Mouse (Mus musculus) 3T3-L1 (cell line): Measurements from ENCODE around the gene Ralgps2.

Experiments
- DNase-seq: peaks from one replicate; pipeline ENCODE4 v3.0.0-alpha.2; 2015; ENCODE audit warnings: low read depth, low spot score

Gene Ralgps2

DNA sequence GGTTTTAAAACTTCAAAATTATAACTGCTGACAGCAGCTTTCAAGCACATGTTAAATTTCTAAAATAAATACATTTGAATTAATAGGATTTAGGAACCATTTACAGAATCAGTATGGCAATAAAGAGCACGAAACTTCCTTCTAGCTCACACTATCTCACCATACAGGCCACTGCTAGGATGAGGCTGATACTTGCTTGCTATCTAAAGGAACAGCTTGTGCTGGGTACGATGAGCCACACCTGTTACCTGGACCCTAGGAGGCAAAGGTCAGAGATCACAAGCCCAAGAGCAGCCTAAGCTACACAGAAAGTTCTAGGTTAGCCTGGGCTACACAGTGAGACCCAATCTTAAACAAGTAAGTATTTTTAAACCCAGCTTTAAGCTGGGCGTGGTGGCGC, 30.2 kb downstream of the Ralgps2 start:
- no peak for DNase-seq

DNA sequence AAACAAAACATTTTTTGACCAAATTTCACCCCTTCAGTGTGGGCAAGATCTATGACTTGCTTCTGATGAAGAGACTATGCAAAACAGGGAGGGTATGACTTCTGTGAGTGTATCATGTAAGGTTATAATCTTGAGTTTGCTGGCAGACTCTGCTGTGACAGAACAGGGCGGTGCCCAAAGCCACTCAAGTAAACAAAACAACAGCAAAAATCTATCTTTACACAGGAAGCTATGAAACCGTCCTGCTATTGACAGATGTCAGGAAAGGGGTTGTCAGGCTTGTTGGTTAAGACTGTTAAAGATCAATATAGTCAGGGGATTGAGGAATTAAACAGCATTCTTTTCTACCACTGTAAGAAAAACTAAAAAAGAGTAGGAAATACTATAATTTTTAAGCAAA, 33.8 kb downstream of the Ralgps2 start:
- no peak for DNase-seq

- no peak for DNase-seq
Measured at GRCm38 (mm10) chr1:156903899-156904298, 35.5 kb downstream of the Ralgps2 start.

GRCm38 (mm10) chr1:156901689-156902088, 37.7 kb downstream of the Ralgps2 start:
- no peak for DNase-seq

- DNase-seq, result peak; percentile 29
Measured at GRCm38 (mm10) chr1:156891561-156891960, 47.9 kb downstream of the Ralgps2 start.

GRCm38 (mm10) chr1:156888830-156889229, 50.6 kb downstream of the Ralgps2 start:
- no peak for DNase-seq

GRCm38 (mm10) chr1:156885879-156886278, 53.5 kb downstream of the Ralgps2 start:
- peak; percentile 19 for DNase-seq

DNA sequence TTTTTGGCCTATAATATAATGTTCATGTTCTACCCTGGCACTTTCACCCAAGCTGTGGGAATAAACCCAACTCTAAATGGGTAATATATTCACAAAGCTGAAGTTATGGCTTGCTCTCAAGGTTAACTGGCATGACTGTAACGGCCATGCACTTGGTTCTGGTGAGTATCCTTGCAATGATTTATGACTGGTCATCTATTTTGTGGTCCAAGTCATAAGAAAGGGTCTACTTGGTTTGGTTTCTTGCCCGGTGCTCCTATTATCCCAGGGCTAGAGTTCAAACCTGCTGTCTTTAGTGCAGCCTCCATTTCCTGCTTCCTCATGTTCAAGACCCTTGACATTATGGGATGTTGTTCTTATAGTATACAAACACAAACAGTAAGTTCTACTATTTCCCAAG, 54.6 kb downstream of the Ralgps2 start:
- DNase-seq, result no peak

- DNase-seq, result no peak
Measured at GRCm38 (mm10) chr1:156870616-156871015, 68.8 kb downstream of the Ralgps2 start.

- DNase-seq, result no peak
Measured at GRCm38 (mm10) chr1:156870028-156870427, 69.4 kb downstream of the Ralgps2 start.

DNA sequence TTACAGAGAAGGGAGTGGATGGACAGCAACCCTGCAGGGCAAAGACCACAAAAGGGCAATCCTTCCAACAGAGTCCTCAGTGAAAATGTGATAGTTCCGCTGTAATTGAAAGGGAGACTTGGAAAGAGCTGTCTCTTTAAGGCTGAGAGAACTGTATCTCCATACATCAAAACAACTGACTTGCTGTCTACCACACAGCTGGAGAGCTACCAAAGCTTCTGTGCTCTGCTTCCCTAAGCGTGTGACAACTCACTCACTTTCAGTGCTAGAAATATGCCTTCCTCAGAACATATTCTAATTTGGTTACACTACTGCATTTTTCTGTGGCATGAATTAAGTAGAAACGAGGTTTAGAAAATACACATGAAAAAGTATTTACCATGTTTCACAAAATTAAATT, 75.2 kb downstream of the Ralgps2 start:
- DNase-seq, result peak; percentile 16

GRCm38 (mm10) chr1:156863726-156864125, 75.7 kb downstream of the Ralgps2 start:
- no peak for DNase-seq

DNA sequence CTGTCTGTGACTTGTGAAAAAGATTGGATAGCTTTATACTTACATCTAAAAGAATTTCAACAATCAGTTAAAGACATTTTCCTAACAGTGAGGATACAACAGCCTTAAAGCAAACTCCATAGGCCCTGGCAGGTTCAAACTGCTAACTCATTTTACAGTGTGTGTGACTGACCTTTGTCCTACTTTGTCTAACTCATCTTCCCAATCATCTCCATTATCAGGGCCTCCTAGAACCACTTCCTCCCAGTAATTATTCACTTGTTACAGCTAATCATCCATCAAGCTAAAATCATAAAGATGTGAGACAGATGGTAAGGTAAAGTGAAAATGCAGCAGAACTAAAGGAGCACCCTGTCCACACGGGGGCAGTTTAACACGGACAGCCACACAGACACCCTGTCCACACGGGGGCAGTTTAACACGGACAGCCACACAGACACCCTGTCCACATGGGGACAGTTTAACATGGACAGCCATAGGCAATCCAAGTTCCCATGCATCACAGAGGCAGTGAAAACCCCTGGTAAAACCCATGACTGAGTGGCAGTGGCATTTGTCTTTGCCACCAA, 77.9 kb downstream of the Ralgps2 start:
- no peak for DNase-seq

DNA sequence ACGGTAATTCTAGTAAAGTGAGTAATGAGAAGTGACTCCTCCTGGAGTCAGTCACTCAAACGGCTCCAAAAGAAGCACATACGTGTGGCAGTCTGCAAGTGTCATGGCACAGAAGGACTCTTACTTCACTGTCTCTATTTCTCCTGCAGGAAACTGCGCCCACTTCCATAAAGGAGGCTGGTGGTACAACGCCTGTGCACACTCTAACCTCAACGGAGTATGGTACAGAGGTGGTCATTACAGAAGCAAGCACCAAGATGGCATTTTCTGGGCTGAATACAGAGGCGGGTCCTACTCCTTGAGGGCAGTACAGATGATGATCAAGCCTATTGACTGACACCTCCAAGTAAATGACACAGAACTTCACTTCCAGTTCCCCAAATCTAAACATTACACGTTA, 79.2 kb downstream of the Ralgps2 start:
- DNase-seq, result no peak

DNA sequence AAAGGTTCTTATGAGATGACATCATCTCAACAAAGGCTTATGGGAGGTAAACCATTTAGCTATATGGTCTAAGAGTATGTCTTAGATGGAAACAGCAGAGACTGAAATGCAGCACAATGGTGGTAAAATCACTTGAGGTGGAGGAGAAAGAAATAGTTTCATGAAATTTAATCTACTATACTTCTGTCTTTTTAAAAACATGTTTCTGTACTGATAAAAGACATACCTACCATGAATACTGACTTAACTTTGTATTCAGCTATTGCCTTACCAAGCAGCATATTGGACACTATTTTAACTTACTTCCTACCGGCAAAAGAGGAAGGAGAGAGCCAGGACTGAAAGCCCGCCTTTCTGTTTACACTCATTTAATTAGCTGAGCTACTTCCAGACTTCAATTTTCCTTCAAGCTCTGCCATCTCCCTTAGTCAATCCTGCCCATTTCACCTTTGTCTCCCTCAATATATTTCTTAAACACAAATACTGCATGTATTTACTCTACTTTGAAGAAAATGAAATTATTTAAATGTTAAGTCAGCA, 79.6 kb downstream of the Ralgps2 start:
- DNase-seq, result no peak

GRCm38 (mm10) chr1:156859156-156859555, 80.3 kb downstream of the Ralgps2 start:
- DNase-seq, result no peak

- DNase-seq, result no peak
Measured at GRCm38 (mm10) chr1:156856666-156857065, 82.8 kb downstream of the Ralgps2 start.

DNA sequence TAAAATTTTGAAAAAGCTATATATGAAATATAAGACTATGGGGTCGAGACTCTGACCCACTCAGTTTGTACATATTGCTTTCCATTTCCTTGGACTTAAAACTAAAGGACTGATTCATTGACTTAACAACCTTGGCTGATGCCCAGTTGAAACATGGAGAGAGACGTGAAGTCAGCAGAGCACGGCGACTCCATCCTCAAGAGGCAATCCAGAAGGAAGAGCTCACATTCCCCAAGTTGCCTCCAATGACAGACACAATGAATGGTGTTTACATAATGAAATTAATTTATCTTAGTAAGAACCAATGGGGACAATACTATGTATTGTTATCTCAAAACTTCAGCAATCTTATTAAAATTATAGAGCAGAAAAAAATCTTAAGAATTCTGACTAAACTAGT, 84.9 kb downstream of the Ralgps2 start:
- DNase-seq, result no peak

GRCm38 (mm10) chr1:156852872-156853271, 86.6 kb downstream of the Ralgps2 start:
- DNase-seq, result no peak

DNA sequence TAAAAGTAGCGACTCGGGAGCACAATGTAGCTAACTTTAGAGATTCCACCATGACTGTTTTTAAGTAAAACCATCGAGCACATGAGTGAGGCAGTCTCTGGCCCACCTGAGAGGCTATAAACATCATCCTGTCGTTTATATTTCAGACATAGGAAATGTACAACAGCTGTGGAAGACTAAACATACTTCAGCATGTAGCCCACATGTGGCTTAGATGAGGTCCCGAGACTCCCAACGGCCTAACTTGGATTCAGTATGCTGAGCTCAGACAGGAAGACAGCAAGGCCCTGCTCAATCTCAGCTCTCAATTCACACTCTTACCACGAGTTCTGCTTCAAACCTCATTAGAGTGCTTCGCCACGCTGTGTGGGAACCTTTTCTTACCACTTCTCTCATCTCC, 87.0 kb downstream of the Ralgps2 start:
- no peak for DNase-seq

DNA sequence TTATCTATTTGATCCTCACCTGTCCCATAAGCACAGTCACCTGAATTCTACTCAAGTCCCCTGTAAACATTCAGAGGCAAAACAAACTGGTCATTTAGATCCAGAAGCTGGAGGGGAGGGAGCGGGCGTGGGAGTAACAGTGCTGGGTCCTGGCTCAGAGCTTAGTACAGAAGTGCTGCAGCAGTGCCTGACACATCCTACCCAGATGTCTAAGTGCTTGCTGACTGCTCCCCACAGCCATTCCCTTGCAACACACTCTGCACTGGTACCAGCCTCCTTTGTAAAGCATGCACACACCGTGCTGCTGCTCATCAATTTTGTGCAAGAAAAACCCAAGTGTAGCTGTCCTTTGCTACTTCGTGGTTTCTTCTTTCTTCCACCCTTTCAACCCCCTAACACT, 92.3 kb downstream of the Ralgps2 start:
- no peak for DNase-seq

- no peak for DNase-seq
Measured at GRCm38 (mm10) chr1:156841625-156842339, 97.6 kb downstream of the Ralgps2 start.

DNA sequence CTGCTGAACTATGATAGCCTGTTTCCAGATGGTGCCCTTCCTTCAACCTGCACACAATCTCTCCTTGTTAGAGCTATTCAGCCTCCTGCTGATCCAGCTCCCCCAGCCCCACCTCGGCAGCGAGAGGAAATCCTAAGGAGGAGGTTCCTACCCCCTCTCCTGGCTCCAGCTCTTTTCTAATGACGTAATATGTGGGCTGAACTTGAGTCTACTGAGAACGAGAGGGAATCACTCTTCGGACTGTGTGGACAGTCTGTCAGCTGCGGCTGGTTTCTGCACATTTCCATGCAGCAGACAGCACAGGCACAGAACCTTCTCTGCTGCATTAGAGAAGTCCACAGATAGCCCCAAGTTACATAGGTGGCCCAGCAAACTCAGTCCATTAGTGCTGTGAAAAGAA, 100.7 kb downstream of the Ralgps2 start:
- no peak for DNase-seq
